Mouse (Mus musculus): Measurements from ENCODE around the gene Chst3. TPM values are rescaled to one million over a fixed set of nuclear protein-coding genes. Genes with fewer than 3 reads are reported as not detected.

Gene Chst3
- total and polyA plus RNA-seq, 3 experiments, result 4.4 to 12.2 (median 7.5) TPM

DNA sequence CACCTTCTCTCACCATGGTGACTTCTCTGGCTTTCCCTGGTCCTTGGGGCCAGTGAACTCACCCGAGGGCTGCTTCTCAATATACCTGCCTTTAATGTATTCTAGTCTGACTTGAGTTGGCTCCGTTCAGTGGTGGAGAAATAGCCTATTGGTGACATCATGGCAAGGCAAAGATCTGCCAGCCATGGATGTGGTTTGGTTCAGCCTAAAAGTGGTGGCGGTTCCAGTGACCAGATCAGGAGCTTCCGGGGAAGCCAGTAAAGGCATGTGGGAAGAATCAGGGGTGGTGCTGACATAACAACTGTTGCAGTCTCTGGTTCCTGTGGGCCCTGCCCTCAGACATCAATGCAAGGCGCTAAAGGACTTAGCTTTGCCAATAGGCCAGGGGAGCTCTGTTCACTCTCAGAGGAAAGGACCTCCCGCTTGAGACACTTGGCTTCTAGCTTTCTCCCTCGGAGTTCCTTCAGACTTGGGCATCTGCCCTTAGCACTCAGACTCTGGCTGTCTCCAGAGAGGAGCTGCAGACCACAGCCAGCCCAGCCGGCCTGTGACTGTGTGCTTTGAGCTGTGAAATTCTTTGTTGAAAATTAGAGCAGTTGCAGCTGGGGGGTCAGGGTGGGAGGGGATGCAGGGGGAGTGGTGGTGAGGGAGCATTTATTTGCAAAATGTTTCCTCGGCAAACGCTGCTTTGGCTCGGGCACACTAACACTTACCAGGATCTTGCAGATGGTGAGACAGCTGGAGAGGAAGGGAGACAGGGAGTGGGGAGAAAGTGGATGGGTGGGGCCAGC, 6.3 kb downstream of the Chst3 start:
- Histone ChIP-seq H3K4me3 (replicated peaks in 1 of 3; ENCODE audit: low read depth in 2 of 3, low read length in 2 of 3, poor library complexity in 1 of 3) (peak overlapping the region in 1 of 3 experiments; percentile 6), H3K4me1 (ENCODE audit: control insufficient read depth in 1 of 2, insufficient read depth in 2 of 2) (peaks cover 35 to 93% of the 10 kb centered on the region in 2 experiments), H3K9me3 (replicated peaks; ENCODE audit: low read length) (no peaks in the 10 kb centered on the region), H3K27me3 (replicated peaks) (no peaks in the 10 kb centered on the region), H3K79me2 (replicated peaks; ENCODE audit: control insufficient read depth, extremely low read depth, insufficient read depth, poor library complexity, severe bottlenecking) (peaks cover 7% of the 10 kb centered on the region; the same call in 1 of the 2 replicates), H3K36me3 (replicated peaks in 1 of 2; ENCODE audit: control insufficient read depth in 1 of 2, insufficient read depth in 1 of 2, low read length in 1 of 2) (peaks cover 0 to 36% of the 10 kb centered on the region in 2 experiments), H3K9ac (ENCODE audit: insufficient read depth, low read depth) (no peak overlapping the region), H3K27ac (ENCODE audit: insufficient read depth, low read depth) (peak overlapping the region; percentile 8; the same call in 1 of the 2 replicates), H3K4me2 (ENCODE audit: insufficient read depth, low read depth, poor library complexity, severe bottlenecking) (no peak overlapping the region)
- in situ Hi-C loops (cut with MboI; ENCODE audit: low pct_ligation_motif_present, low pct_unique_long_range_greater_than_20kb, low sequenced_read_pairs), result no loop called here
- dilution Hi-C loops (cut with MboI; ENCODE audit: extremely low pct_ligation_motif_present, extremely low pct_unique_long_range_greater_than_20kb, low sequenced_read_pairs), result no loop called here
- no peak for DNase-seq (ENCODE audit: extremely low read depth)
- no peak for TF ChIP-seq CTCF (conservative IDR thresholded peaks at IDR 0.05 in 1 of 2, IDR thresholded peaks at IDR 0.05 in 1 of 2; ENCODE audit: low read depth in 2 of 2, low read length in 2 of 2)

DNA sequence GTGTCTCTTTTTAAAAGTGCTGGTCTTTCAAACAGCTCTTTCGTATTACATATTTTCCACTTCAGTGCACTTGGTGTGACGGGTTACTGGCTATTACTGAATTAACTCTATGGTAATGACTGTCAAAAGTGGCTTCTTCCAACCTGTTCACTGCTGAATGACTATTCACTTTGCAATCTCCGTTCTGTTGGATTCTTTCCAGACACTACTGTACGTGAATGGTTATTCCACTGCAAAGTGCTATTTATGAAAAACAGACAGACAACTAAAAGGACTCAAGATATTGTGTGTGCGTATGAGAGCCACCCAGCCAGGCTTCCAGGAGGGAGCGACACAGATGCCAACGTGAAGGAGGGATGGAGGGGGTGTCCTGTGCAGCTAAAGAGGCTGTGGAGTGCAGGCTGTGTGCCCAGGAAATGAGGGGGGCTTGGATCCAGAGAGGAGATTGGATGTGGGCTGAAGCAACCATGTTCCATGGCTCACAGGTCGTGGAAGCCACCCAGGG, 7.5 kb downstream of the Chst3 start:
- no peak overlapping the region for H3K9ac ChIP-seq (ENCODE audit: insufficient read depth, low read depth)
- H3K4me2 ChIP-seq (ENCODE audit: insufficient read depth, low read depth, poor library complexity, severe bottlenecking), result no peak overlapping the region
- in situ Hi-C loops (cut with MboI; ENCODE audit: low pct_ligation_motif_present, low pct_unique_long_range_greater_than_20kb, low sequenced_read_pairs), result no loop called here
- dilution Hi-C loops (cut with MboI; ENCODE audit: extremely low pct_ligation_motif_present, extremely low pct_unique_long_range_greater_than_20kb, low sequenced_read_pairs), result no loop called here
- H3K4me1 ChIP-seq (ENCODE audit: control insufficient read depth in 1 of 2, insufficient read depth in 2 of 2), result peaks cover 32 to 98% of the 10 kb centered on the region in 2 experiments
- no peak overlapping the region for H3K27ac ChIP-seq (ENCODE audit: insufficient read depth, low read depth)
- DNase-seq (ENCODE audit: extremely low read depth), result no peak
- no peak overlapping the region for H3K4me3 ChIP-seq (replicated peaks in 1 of 3; ENCODE audit: low read depth in 2 of 3, low read length in 2 of 3, poor library complexity in 1 of 3)
- no peaks in the 10 kb centered on the region for H3K9me3 ChIP-seq (replicated peaks; ENCODE audit: low read length)
- TF ChIP-seq CHD2 (IDR thresholded peaks at IDR 0.05; ENCODE audit: low read length) (no peak), EP300 (IDR thresholded peaks at IDR 0.05; ENCODE audit: low read length) (no peak), JUND (conservative IDR thresholded peaks at IDR 0.05; ENCODE audit: low read depth, low read length) (no peak), MAZ (IDR thresholded peaks at IDR 0.05; ENCODE audit: low read depth, low read length) (no peak)
- peaks cover 0 to 36% of the 10 kb centered on the region in 2 experiments for H3K36me3 ChIP-seq (replicated peaks in 1 of 2; ENCODE audit: control insufficient read depth in 1 of 2, insufficient read depth in 1 of 2, low read length in 1 of 2)
- no peaks in the 10 kb centered on the region for H3K27me3 ChIP-seq (replicated peaks)
- H3K79me2 ChIP-seq (replicated peaks; ENCODE audit: control insufficient read depth, extremely low read depth, insufficient read depth, poor library complexity, severe bottlenecking), result no peaks in the 10 kb centered on the region

DNA sequence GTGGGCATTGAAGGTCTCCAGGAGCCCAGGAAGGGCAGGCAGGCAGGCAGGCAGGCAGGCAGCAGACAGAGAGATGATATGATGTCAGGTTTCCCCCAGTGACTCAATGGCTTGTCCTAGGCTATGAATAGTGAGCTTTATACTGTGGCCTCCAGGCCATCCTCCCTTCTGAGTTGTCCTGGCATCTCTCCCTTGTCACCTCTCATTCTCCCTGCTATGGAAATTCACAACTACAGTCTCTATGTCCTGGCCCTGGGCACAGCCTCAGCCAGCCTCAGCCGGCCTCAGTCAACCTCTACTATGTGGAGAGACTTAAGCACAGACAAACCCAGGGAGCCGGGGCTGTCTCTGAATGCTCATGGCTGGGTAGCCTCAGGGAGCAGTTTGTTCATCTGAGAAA, 8.6 kb downstream of the Chst3 start:
- Histone ChIP-seq H3K27me3 (replicated peaks) (no peaks in the 10 kb centered on the region), H3K9ac (ENCODE audit: insufficient read depth, low read depth) (no peak overlapping the region), H3K9me3 (replicated peaks; ENCODE audit: low read length) (no peaks in the 10 kb centered on the region), H3K4me3 (replicated peaks in 1 of 3; ENCODE audit: low read depth in 2 of 3, low read length in 2 of 3, poor library complexity in 1 of 3) (no peak overlapping the region), H3K79me2 (replicated peaks; ENCODE audit: control insufficient read depth, extremely low read depth, insufficient read depth, poor library complexity, severe bottlenecking) (no peaks in the 10 kb centered on the region), H3K4me1 (ENCODE audit: control insufficient read depth in 1 of 2, insufficient read depth in 2 of 2) (peaks cover 34 to 98% of the 10 kb centered on the region in 2 experiments), H3K36me3 (replicated peaks in 1 of 2; ENCODE audit: control insufficient read depth in 1 of 2, insufficient read depth in 1 of 2, low read length in 1 of 2) (peaks cover 0 to 30% of the 10 kb centered on the region in 2 experiments), H3K4me2 (ENCODE audit: insufficient read depth, low read depth, poor library complexity, severe bottlenecking) (no peak overlapping the region), H3K27ac (ENCODE audit: insufficient read depth, low read depth) (no peak overlapping the region; the same call in 1 of the 2 replicates)
- TF ChIP-seq POLR2AphosphoS2 (IDR thresholded peaks at IDR 0.05; ENCODE audit: low read depth, low read length) (no peak), MXI1 (IDR thresholded peaks at IDR 0.05; ENCODE audit: low read depth, low read length) (no peak), ZNF384 (IDR thresholded peaks at IDR 0.05; ENCODE audit: low read depth, low read length) (no peak), MYC (IDR thresholded peaks at IDR 0.05; ENCODE audit: low read depth, low read length) (no peak), NELFE (IDR thresholded peaks at IDR 0.05; ENCODE audit: low read depth, low read length) (no peak), SIN3A (IDR thresholded peaks at IDR 0.05; ENCODE audit: low read length) (no peak), ZMIZ1 (IDR thresholded peaks at IDR 0.05; ENCODE audit: low read depth, low read length) (no peak), JUND (conservative IDR thresholded peaks at IDR 0.05; ENCODE audit: low read depth, low read length) (no peak), RAD21 (IDR thresholded peaks at IDR 0.05; ENCODE audit: low read depth, low read length) (no peak), GABPA (IDR thresholded peaks at IDR 0.05; ENCODE audit: insufficient replicate concordance, low read depth, low read length) (no peak), ELF1 (IDR thresholded peaks at IDR 0.05; ENCODE audit: low read depth, low read length) (no peak), CHD1 (IDR thresholded peaks at IDR 0.05; ENCODE audit: low read depth, low read length) (no peak), JUN (IDR thresholded peaks at IDR 0.05; ENCODE audit: insufficient read depth, low read depth, low read length) (no peak), MAX (IDR thresholded peaks at IDR 0.05; ENCODE audit: low read length) (no peak), CHD2 (IDR thresholded peaks at IDR 0.05; ENCODE audit: low read length) (no peak), UBTF (IDR thresholded peaks at IDR 0.05; ENCODE audit: low read depth, low read length) (no peak), ETS1 (conservative IDR thresholded peaks at IDR 0.05; ENCODE audit: low read depth, low read length) (no peak), TBP (conservative IDR thresholded peaks at IDR 0.05; ENCODE audit: low read depth, low read length) (no peak)
- dilution Hi-C loops (cut with MboI; ENCODE audit: extremely low pct_ligation_motif_present, extremely low pct_unique_long_range_greater_than_20kb, low sequenced_read_pairs), result no loop called here
- in situ Hi-C loops (cut with MboI; ENCODE audit: low pct_ligation_motif_present, low pct_unique_long_range_greater_than_20kb, low sequenced_read_pairs), result no loop called here
- no peak for DNase-seq (ENCODE audit: extremely low read depth)
